Mouse (Mus musculus): ENCODE measurements around the gene Mest.

GRCm38 (mm10) chr6:30734465-30734864, 11.1 kb downstream of the Mest start:
- no peak for TF ChIP-seq CTCF (conservative IDR thresholded peaks at IDR 0.05; ENCODE audit: insufficient read depth, insufficient read length, low read depth, low read length)
- no peak for TF ChIP-seq POLR2A (IDR thresholded peaks at IDR 0.05; ENCODE audit: low read depth, low read length)

Data from kidney, adult 2 months (tissue).